Mouse (Mus musculus): ENCODE results near the gene Rbm39. TPM values are rescaled to one million over a fixed set of nuclear protein-coding genes. Genes with fewer than 3 reads are reported as not detected.

The Rbm39 gene
- total RNA-seq, 2 experiments from 2014 or later = 246 to 293 TPM

DNA sequence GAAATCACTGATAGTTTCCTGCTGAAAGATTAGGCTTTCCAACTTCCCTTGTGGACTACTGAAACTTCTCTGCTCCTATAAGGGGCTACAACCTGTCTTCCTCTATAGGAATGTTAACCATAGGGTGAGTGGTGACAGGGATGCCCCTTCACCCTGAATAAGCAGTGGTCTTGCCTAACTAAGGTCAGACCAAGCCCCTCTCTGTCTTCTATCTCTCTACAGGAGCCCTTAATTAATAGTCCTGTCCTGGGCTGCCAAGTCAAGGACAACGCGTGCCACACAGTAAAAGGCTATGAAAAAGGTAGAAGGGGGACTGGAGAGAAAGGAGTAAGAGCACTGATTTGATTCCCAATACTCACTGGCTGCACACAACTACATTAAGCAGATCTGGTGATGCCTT, 1.6 kb upstream of the Rbm39 start:
- DNase-seq (ENCODE audit: low spot score in 2 of 2) = no peak

DNA sequence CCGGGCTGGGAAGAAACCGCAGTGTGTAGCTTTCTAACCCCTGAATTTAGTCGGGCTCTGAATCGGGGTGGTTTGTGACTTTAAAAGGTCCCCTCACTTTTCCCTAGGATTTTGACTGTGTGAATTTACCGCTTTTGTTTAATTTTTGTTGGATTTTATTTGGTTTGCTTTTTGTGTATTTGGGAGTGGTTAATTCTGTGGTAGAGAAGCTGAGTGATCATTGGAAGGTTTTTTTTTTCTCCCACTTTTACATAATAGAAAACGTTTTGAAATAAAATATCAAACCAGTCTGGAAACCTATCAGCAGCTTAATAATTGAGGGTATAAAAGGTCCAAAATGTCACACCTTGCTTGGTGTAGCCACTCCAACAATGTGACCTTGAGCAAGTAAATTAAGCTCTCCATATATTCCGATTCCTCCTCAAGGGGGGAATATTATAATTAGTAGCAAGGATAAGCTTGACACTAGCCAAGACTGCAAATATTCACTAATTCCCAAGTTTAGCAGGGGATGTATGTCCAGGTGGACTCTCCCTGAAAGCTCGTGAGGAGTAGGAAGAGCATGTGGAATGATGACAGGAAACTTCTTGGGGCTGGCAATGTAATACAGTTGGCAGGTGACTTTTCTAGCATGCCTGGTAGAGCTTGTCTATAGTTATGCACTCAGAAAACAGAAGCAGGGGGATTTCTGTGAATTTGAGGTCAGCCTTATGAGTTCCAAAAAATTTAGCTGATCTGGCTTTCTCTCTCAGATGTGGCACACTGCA, 969 bp upstream of the Rbm39 start:
- no peak for DNase-seq (ENCODE audit: low spot score in 2 of 2)

DNA sequence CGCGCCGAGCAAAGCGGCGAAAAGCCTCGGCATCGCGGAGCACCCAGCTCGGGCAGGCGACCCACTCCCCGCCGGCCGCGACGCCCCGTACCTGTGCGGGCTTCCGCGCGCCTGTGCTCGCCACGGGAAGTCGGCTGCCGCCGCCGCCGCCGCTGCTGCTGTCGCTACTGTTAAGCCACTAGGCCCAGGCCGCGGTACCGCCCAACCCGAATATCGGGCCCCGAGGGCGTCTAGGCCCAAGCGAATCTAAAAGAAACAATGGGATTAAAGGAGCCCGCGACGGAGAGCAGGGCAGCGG, 293 bp downstream of the Rbm39 start:
- DNase-seq (ENCODE audit: low spot score in 2 of 2) = no peak

- peak; percentile 75 to 87 for DNase-seq (ENCODE audit: low spot score in 2 of 2)
These were observed 817 bp downstream of the Rbm39 start for GRCm38 (mm10) chr2:156179046-156179795.

DNA sequence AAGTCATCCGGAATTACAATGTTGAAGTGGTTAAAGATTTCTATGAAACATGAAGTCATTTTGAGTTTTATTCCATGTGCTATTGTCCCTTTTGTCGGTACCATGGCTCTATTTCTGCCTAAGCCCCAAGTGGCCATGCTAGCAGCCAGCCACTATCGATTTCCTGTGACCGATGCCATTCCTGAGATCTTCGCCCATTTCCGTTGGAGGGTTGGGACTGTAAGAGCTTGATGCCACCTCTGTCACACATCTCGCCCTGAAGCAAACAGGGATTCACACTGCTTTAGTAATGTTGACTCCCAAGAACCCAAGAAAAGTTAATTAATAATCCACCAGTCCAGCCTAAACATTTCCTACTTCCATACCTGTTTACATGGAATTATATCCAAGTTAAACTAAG, 2.4 kb downstream of the Rbm39 start:
- DNase-seq (ENCODE audit: low spot score in 2 of 2) = no peak

- DNase-seq (ENCODE audit: low spot score in 2 of 2) = no peak
These were observed 3.0 kb downstream of the Rbm39 start for GRCm38 (mm10) chr2:156177079-156177478.

GRCm38 (mm10) chr2:156166557-156166956, 13.5 kb downstream of the Rbm39 start:
- no peak for DNase-seq (ENCODE audit: low spot score in 2 of 2)

- DNase-seq (ENCODE audit: low spot score in 2 of 2) = no peak
These were observed 14.6 kb downstream of the Rbm39 start for GRCm38 (mm10) chr2:156165478-156165877.

- DNase-seq (ENCODE audit: low spot score in 2 of 2) = no peak
These were observed 28.5 kb downstream of the Rbm39 start for GRCm38 (mm10) chr2:156151538-156151937.

- DNase-seq (ENCODE audit: low spot score in 2 of 2) = no peak
These were observed 32.6 kb downstream of the Rbm39 start for GRCm38 (mm10) chr2:156147316-156147915.

- DNase-seq (ENCODE audit: low spot score in 2 of 2) = no peak
These were observed 33.6 kb downstream of the Rbm39 start for GRCm38 (mm10) chr2:156146272-156146989.

DNA sequence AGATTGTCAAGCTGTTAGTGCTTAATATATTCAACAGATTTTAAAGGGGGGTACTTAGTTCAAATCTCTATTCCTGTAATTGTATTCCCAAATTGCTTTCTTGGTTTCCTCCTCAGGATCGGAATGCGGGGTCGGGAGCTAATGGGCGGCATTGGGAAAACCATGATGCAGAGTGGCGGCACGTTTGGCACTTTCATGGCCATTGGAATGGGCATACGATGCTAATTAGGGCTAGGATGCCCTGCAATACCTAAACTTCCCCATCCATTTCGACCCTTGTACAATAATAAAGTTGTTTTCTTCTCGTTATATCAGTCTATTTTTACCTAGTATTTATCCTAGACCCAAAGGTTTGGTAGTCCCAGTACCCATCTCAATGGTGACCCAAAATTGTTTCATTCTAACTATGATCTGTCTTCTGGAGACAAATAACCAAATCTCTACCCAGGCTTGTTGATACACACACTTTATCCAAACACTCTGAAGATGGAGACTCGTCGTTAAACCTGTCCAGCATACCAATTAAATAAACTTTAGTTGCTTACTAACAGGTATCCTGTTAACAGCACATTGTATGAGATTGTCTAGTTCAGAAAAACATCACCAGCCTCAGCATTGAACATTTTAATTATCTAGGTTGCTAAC, 34.4 kb downstream of the Rbm39 start:
- no peak for DNase-seq (ENCODE audit: low spot score in 2 of 2)

DNA sequence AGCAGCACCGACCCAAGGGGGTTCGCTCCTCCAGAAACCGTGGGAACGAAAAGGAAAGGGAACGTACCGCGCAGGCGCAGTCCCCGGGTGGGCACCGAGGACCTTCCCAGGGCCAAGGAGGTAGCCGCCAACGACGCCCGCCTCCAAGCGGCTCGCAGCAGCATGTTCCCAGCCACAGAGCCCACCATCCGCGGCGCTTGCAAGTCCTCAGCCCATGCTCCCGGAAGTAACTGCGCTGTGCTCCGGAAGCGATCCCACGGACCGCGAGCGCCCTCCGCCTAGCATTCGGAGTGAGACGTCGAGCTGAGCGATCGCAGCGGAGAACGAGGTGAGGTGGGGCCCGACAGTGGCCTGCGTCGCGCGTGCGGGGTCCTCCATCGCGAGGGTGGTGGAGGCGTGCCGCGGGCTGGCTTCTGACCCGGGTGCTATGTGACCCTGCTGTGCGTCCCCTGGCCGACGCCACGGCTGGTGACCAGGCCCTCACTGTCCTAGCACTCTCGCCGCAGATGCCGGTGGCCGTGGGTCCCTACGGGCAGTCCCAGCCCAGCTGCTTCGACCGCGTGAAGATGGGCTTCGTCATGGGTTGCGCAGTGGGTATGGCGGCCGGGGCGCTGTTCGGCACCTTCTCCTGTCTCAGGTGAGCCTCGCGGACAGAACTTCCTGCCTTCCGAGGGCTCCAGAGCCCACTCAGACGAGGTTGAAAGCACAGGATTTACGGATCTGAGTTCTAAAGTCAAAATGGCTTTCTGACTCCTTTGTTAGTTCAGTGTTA, 35.9 kb downstream of the Rbm39 start, which contains the start of the genes Romo1 and Nfs1:
Gene Romo1 (plus strand): TSS at position 87 of the 772 bp plus-strand sequence.
Gene Nfs1 (minus strand): TSS at position 234 of the 772 bp plus-strand sequence.
- peak; percentile 95 to 97 for DNase-seq (ENCODE audit: low spot score in 2 of 2)

DNA sequence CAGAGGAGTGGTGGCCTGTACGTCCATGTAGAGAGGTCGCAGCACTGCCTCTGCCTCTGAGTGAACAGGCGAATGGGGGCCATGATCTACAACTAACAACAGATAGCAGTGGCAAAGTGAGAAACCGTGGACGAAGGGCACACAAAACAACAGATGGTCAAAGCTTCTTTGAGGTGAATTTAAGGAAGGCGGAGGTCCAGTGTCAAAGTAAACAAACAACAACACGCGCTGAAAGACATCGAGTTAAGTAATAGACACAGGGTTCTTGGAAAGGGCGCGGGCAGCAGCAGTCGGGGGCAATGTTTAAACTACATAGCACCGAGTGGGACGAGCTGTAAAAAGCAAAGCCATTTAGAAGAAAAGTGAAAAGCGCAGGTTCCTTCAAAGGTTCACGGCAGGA, 36.7 kb downstream of the Rbm39 start:
- no peak for DNase-seq (ENCODE audit: low spot score in 2 of 2)

GRCm38 (mm10) chr2:156142820-156143219, 37.2 kb downstream of the Rbm39 start:
- DNase-seq (ENCODE audit: low spot score in 2 of 2) = no peak

DNA sequence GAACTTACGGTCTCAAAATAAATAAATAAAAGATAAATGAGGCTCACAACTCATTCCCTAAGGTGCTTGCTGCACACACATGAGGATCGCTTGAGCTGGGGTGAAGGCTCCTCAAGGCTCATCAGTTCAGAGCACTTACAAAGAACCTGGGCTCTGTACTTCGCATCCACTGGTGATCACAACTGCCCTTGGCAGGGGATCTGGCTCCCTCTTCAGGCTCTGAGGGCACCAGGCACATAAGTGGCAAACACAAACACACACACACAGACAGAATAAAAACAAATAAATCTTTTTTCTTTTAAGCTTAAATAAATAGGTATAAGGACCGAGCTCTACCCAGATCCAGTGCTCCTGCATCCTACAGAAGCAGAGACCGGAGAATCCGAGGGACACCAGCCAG, 44.3 kb downstream of the Rbm39 start:
- DNase-seq (ENCODE audit: low spot score in 2 of 2) = no peak

GRCm38 (mm10) chr2:156134161-156134560, 45.9 kb downstream of the Rbm39 start:
- DNase-seq (ENCODE audit: low spot score in 2 of 2) = no peak

DNA sequence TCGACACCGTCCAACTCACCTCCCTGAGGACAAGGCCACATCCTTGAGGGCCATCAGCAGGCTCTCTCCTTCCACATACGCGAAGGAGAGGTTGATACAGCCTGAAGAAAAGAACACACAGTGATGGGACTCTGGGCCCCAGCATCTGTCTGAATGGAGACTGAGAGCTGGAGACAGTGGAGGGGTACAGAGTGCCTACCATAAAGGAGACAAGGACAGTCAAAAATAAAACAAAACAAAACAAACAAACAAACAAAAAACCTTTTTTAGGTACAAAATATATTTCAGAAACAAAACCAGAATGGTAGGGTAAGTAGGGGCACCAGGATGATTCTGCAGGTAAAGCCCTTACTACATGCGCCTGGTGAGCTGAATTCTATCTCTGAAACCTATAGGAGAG, 53.0 kb downstream of the Rbm39 start, which contains the start of gene Gm28036:
Gene Gm28036 (minus strand): TSS at position 101 of the 400 bp plus-strand sequence.
- no peak for DNase-seq (ENCODE audit: low spot score in 2 of 2)

DNA sequence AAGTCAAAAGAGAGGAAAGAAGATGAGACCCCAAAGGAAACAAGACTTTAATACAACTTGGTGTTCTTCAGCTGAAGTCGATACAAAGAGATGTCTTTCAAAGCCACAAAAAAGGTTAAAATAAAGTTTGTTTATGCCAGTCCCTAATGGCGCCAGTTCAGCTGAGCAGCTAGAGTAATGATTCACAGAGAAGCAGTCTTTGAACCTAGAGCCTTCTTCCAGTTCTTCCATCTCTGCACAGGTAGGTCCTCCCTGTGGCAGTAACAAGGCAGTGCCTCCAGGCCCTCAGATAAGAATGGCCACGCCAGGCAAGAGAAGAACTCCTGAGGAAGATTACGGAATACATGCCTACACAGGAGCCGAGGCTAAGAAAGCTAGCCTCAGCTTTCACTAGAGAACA, 56.3 kb downstream of the Rbm39 start:
- DNase-seq (ENCODE audit: low spot score in 2 of 2) = no peak

DNA sequence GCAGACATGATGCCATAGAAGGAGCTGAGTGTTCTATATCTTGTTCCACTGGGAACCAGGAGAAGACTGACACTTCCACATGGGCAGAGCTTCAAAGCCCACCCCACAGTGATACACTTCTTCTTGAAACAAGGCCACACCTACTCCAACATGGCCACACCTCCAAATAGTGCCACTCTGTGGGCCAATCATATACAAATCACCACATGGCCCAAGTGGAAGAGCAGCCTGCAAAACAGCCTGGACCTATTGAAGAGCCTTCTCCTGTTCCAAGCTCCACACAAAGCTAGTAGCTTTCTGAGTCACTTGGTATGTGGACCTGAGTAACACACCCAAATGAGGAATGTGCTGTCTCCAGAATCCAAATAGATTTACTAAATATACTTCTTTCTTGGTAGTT, 60.5 kb downstream of the Rbm39 start:
- no peak for DNase-seq (ENCODE audit: low spot score in 2 of 2)
